24 mouse cellular contexts compared by ENCODE assay signal in the genomic region with DNA sequence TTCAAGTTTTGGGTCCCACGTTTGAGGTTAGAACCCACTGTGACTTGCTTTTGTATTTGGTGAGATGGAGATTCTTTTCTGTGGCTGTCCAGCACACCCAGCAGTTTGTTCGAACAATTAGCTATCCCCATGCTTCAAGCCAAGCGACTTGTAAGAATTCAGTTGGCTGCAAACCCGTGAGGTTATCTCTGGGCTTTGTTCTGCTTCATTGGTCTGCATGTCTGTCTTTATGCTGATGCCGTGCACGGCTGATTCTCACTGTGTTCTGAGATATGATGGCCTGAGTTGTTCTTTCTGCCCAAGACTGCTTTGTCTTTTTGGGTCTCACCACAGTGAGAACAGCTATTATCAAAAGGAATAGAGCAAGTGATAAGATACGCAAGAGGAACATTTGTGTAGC. TPM values are rescaled to one million over a fixed set of nuclear protein-coding genes. Genes with fewer than 3 reads are reported as not detected.
DNase-seq lines count a peak whose midpoint lies in the region; ATAC-seq lines count a peak whose summit lies in the region.
"Had no signal": no experiment of that assay in that cellular context is flagged by ENCODE, and none has a peak within 500 bp of the region (broad histone marks: within the 10 kb centered on the region; RNA-seq: fewer than 3 reads in every experiment).

No protein-coding gene starts in this region.

- no peak overlapping the region for H3K4me3 ChIP-seq in midbrain, embryonic 11.5 days (ENCODE audit: low read depth, low read length)
- H3K4me3 ChIP-seq in midbrain, embryonic 14.5 days (replicated peaks; ENCODE audit: low read depth, low read length) = no peak overlapping the region
- no peak overlapping the region for H3K4me3 ChIP-seq in limb, embryonic 10.5 days
- H3K4me3 ChIP-seq: heart, embryonic 12.5 days; heart, embryonic 15.5 days; hindbrain, embryonic 10.5 days; hindbrain, embryonic 13.5 days; intestine, embryonic 15.5 days had no signal

- H3K36me3 ChIP-seq in midbrain, embryonic 11.5 days (ENCODE audit: control insufficient read depth, insufficient read depth, low read length) = no peaks in the 10 kb centered on the region
- no peaks in the 10 kb centered on the region for H3K36me3 ChIP-seq in midbrain, embryonic 14.5 days (ENCODE audit: control insufficient read depth, insufficient read depth, low read length)
- H3K36me3 ChIP-seq in limb, embryonic 10.5 days = no peaks in the 10 kb centered on the region
- H3K36me3 ChIP-seq: heart, embryonic 12.5 days; heart, embryonic 15.5 days; hindbrain, embryonic 10.5 days; hindbrain, embryonic 13.5 days; intestine, embryonic 15.5 days had no signal

- no peak for ATAC-seq in midbrain, embryonic 11.5 days (ENCODE audit: low FRiP score)
- no peak for ATAC-seq in midbrain, embryonic 14.5 days (ENCODE audit: low FRiP score, low TSS enrichment)
- ATAC-seq: forebrain, embryonic 14.5 days; hindbrain, embryonic 16.5 days; intestine, embryonic 15.5 days; Patski had no signal

- no peaks in the 10 kb centered on the region for H3K27me3 ChIP-seq in midbrain, embryonic 11.5 days (ENCODE audit: control insufficient read depth, insufficient read depth, low read length)
- no peaks in the 10 kb centered on the region for H3K27me3 ChIP-seq in midbrain, embryonic 14.5 days (ENCODE audit: control insufficient read depth, insufficient read depth, low read length)
- H3K27me3 ChIP-seq in limb, embryonic 10.5 days (ENCODE audit: low read depth, poor library complexity, severe bottlenecking) = no peaks in the 10 kb centered on the region
- H3K27me3 ChIP-seq: heart, embryonic 12.5 days; heart, embryonic 15.5 days; hindbrain, embryonic 13.5 days; intestine, embryonic 15.5 days had no signal

- peak; percentile 72 for DNase-seq in midbrain, embryonic 11.5 days (ENCODE audit: low spot score, missing footprints)
- DNase-seq in midbrain, embryonic 14.5 days = no peak
- DNase-seq in A20 (ENCODE audit: low read depth, low spot score) = peak; percentile 54
- DNase-seq in Muller cell, postnatal 12 days (ENCODE audit: inconsistent ontology term) = peak; percentile 7
- DNase-seq in limb, embryonic 10.5 days (ENCODE audit: low spot score) = peak; percentile 9
- DNase-seq in spleen, postnatal 10 days (ENCODE audit: low spot score in 2 of 2) = no peak
- DNase-seq: adrenal gland, postnatal 10 days; adrenal gland, postnatal 36 days; cerebellum, adult 11 months; cerebellum, adult 2 months; cerebellum, adult 9-11 months; cerebellum, postnatal 36 days; embryo, embryonic 11 days; gastrocnemius, postnatal 25 days; heart, postnatal 10 days; heart, postnatal 36 days had no signal

- WGBS in midbrain, embryonic 11.5 days = 32% methylated on average over 7 of the region's 7 CpGs
- WGBS in midbrain, embryonic 14.5 days = 20% methylated on average over 7 of the region's 7 CpGs
- WGBS in limb, embryonic 10.5 days = 88% methylated on average over 7 of the region's 7 CpGs

- H3K27ac ChIP-seq in midbrain, embryonic 11.5 days (ENCODE audit: low read depth, low read length) = no peak overlapping the region
- no peak overlapping the region for H3K27ac ChIP-seq in midbrain, embryonic 14.5 days (replicated peaks; ENCODE audit: low read depth, low read length)
- no peak overlapping the region for H3K27ac ChIP-seq in limb, embryonic 10.5 days
- H3K27ac ChIP-seq: heart, embryonic 15.5 days; hindbrain, embryonic 10.5 days; hindbrain, embryonic 13.5 days; intestine, embryonic 15.5 days had no signal

- H3K9me3 ChIP-seq in midbrain, embryonic 11.5 days (ENCODE audit: control insufficient read depth, low read length) = no peaks in the 10 kb centered on the region
- H3K9me3 ChIP-seq in midbrain, embryonic 14.5 days (ENCODE audit: control insufficient read depth, low read length) = no peaks in the 10 kb centered on the region
- H3K9me3 ChIP-seq in limb, embryonic 10.5 days (replicated peaks) = no peaks in the 10 kb centered on the region
- H3K9me3 ChIP-seq: heart, embryonic 12.5 days; heart, embryonic 15.5 days; hindbrain, embryonic 10.5 days; hindbrain, embryonic 13.5 days; intestine, embryonic 15.5 days had no signal

- no peak overlapping the region for H3K9ac ChIP-seq in midbrain, embryonic 11.5 days (ENCODE audit: low read length)
- H3K9ac ChIP-seq in midbrain, embryonic 14.5 days (replicated peaks; ENCODE audit: low read length) = no peak overlapping the region
- H3K9ac ChIP-seq: heart, embryonic 12.5 days; heart, embryonic 15.5 days; hindbrain, embryonic 13.5 days; intestine, embryonic 15.5 days had no signal

- no peaks in the 10 kb centered on the region for H3K4me1 ChIP-seq in midbrain, embryonic 11.5 days (ENCODE audit: control insufficient read depth, insufficient read depth, low read length)
- H3K4me1 ChIP-seq in midbrain, embryonic 14.5 days (ENCODE audit: control insufficient read depth, insufficient read depth, low read length) = no peaks in the 10 kb centered on the region
- H3K4me1 ChIP-seq in limb, embryonic 10.5 days = no peaks in the 10 kb centered on the region
- H3K4me1 ChIP-seq: intestine, embryonic 15.5 days had no signal

- H3K4me2 ChIP-seq in midbrain, embryonic 11.5 days = no peak overlapping the region
- H3K4me2 ChIP-seq in midbrain, embryonic 14.5 days (ENCODE audit: low read length) = no peak overlapping the region
- H3K4me2 ChIP-seq: heart, embryonic 12.5 days; heart, embryonic 15.5 days; hindbrain, embryonic 13.5 days; intestine, embryonic 15.5 days had no signal

RNA-seq across cellular contexts. Expression of gene Deup1, which starts 10.7 kb away (rescaled TPM):
- 0.32 and 0.52 TPM in 2 replicates for polyA plus RNA-seq in midbrain, embryonic 11.5 days (2014; fragmentation: Nextera tagmentation; extraction: Ambion mirVana)
- 0.67 and 0.75 TPM in 2 replicates for polyA plus RNA-seq in midbrain, embryonic 14.5 days (2014; fragmentation: Nextera tagmentation; extraction: Ambion mirVana)
- 0.18 and 0.24 TPM in 2 replicates for polyA plus RNA-seq in limb, embryonic 10.5 days (2016; fragmentation: Nextera tagmentation; extraction: Ambion mirVana)
- polyA plus RNA-seq: Patski had no signal

Comparison
In these comparisons a context has a peak if more than half of its experiments do, and no peak if none do; other contexts are left out.
1. DNase-seq: peak in midbrain, embryonic 11.5 days (single experiment), A20 (single experiment), Muller cell, postnatal 12 days (single experiment) and limb, embryonic 10.5 days (single experiment); none in midbrain, embryonic 14.5 days (single experiment) and spleen, postnatal 10 days (0 of 2).